Mouse (Mus musculus) liver (tissue): Measurements from ENCODE around the gene Cd200r4.
"Not testable (repeated sequence)": the region's sequence is repeated elsewhere in the genome, so short reads cannot be mapped to it uniquely, and the experiment has no call there.

Experiments used
- DNase-seq: peaks from one replicate; pipeline ENCODE4 v3.0.0-alpha.2; 2020; ENCODE audit warnings: mixed read lengths

Gene Cd200r4

GRCm38 (mm10) chr16:44811544-44811943 is at the start of gene Cd200r4:
Gene Cd200r4 (plus strand): TSS chr16:44811733.
- DNase-seq: no peak

GRCm38 (mm10) chr16:44761811-44762210 is 49.7 kb upstream of the Cd200r4 start:
- DNase-seq: no peak

GRCm38 (mm10) chr16:44765555-44766319 is 45.8 kb upstream of the Cd200r4 start, which contains the start of gene Cd200r1:
Gene Cd200r1 (plus strand): TSS chr16:44765736.
- DNase-seq: peak; percentile 15

GRCm38 (mm10) chr16:44766320-44766892 is 45.1 kb upstream of the Cd200r4 start:
- no peak for DNase-seq

- DNase-seq: no peak
These were observed 44.0 kb upstream of the Cd200r4 start for GRCm38 (mm10) chr16:44767506-44767905.

GRCm38 (mm10) chr16:44767967-44768366 is 43.6 kb upstream of the Cd200r4 start:
- DNase-seq: no peak

GRCm38 (mm10) chr16:44772577-44772976 is 39.0 kb upstream of the Cd200r4 start:
- DNase-seq: peak; percentile 22

- DNase-seq: no peak
These were observed 37.9 kb upstream of the Cd200r4 start for GRCm38 (mm10) chr16:44773673-44774072.

- no peak for DNase-seq
These were observed 37.3 kb upstream of the Cd200r4 start for GRCm38 (mm10) chr16:44774201-44774600.

GRCm38 (mm10) chr16:44778538-44779147 is 32.9 kb upstream of the Cd200r4 start:
- peak; percentile 54 for DNase-seq

GRCm38 (mm10) chr16:44779494-44779893 is 32.0 kb upstream of the Cd200r4 start:
- DNase-seq: peak; percentile 43

- DNase-seq: no peak
These were observed 30.8 kb upstream of the Cd200r4 start for GRCm38 (mm10) chr16:44780751-44781150.

- no peak for DNase-seq
These were observed 24.6 kb upstream of the Cd200r4 start for GRCm38 (mm10) chr16:44786934-44787333.

GRCm38 (mm10) chr16:44794416-44794815 is 17.1 kb upstream of the Cd200r4 start:
- no peak for DNase-seq

- DNase-seq: no peak
These were observed 5.6 kb upstream of the Cd200r4 start for GRCm38 (mm10) chr16:44805976-44806375.

- not testable (repeated sequence) for DNase-seq
These were observed 1.3 kb upstream of the Cd200r4 start for GRCm38 (mm10) chr16:44810223-44810622.

- no peak for DNase-seq
These were observed 1.0 kb downstream of the Cd200r4 start for GRCm38 (mm10) chr16:44812468-44813065.

GRCm38 (mm10) chr16:44818010-44818409 is 6.5 kb downstream of the Cd200r4 start:
- DNase-seq: no peak

GRCm38 (mm10) chr16:44820545-44820944 is 9.0 kb downstream of the Cd200r4 start:
- DNase-seq: no peak

GRCm38 (mm10) chr16:44832286-44832685 is 20.8 kb downstream of the Cd200r4 start:
- no peak for DNase-seq

- not testable (repeated sequence) for DNase-seq
These were observed 21.7 kb downstream of the Cd200r4 start for GRCm38 (mm10) chr16:44833189-44833588.

GRCm38 (mm10) chr16:44866797-44867196 is 55.3 kb downstream of the Cd200r4 start, which contains the start of gene Cd200r2:
Gene Cd200r2 (plus strand): TSS chr16:44867097.
- DNase-seq: no peak

- DNase-seq: no peak
These were observed 63.6 kb downstream of the Cd200r4 start for GRCm38 (mm10) chr16:44875178-44875577.
